Mouse (Mus musculus): ENCODE measurements around the gene Dbndd2.

DNA sequence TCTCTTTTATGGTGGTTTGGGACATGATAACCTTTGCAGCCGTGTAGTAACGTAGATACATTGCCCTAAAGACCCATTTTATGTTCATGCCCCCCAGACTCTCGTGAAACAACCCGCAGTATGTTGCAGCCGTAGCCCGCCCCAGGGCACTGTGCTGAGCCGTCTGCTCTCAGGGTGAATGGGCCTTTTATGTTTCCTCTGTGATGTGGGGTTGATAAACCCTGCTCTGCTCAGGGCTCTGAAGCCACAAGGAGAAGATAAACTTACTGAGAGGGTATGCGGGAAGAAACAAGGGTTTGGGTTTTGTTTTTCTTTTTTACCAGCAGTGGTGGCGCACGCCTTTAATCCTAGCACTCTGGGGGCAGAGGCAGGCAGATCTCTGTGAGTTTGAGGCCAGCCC lies 48.4 kb downstream of the Dbndd2 start:
- TF ChIP-seq POLR2A (IDR thresholded peaks at IDR 0.05; ENCODE audit: extremely low read depth, insufficient read depth, low read length) = no peak
- TF ChIP-seq CTCF (IDR thresholded peaks at IDR 0.05; ENCODE audit: low read depth, low read length) = no peak

Measured in liver, adult 2 months (tissue).